Mouse (Mus musculus): ENCODE data around the gene Tchp. TPM values are rescaled to one million over a fixed set of nuclear protein-coding genes. Genes with fewer than 3 reads are reported as not detected.

The Tchp gene
- polyA plus RNA-seq, 1 experiment from 2014 or later = 9.6 TPM

GRCm38 (mm10) chr5:114674594-114674993 lies 33.0 kb upstream of the Tchp start:
- Histone ChIP-seq H3K27ac (ENCODE audit: low read length) (no peak overlapping the region), H3K4me1 (ENCODE audit: control insufficient read depth, insufficient read depth, low read length) (no peaks in the 10 kb centered on the region), H3K4me2 (ENCODE audit: low read depth, low read length) (no peak overlapping the region), H3K4me3 (ENCODE audit: low read length) (no peak overlapping the region), H3K9ac (ENCODE audit: low read length) (no peak overlapping the region), H3K27me3 (ENCODE audit: control insufficient read depth, insufficient read depth, low read length) (no peaks in the 10 kb centered on the region), H3K9me3 (replicated peaks; ENCODE audit: control insufficient read depth, low read length) (no peaks in the 10 kb centered on the region), H3K36me3 (ENCODE audit: control insufficient read depth, insufficient read depth) (peaks cover 12% of the 10 kb centered on the region; the same call in 1 of the 2 replicates)
- WGBS = 77% methylated on average over 8 of the region's 8 CpGs
- no peak for ATAC-seq (replicated peaks; ENCODE audit: extremely low read depth, insufficient read depth, low FRiP score)

- H3K9ac ChIP-seq (ENCODE audit: low read length) = 0 out of 2 replicates have a peak overlapping the region, but pooled peaks have one; percentile 3
- no peaks in the 10 kb centered on the region for H3K27me3 ChIP-seq (ENCODE audit: control insufficient read depth, insufficient read depth, low read length)
- peaks cover 12% of the 10 kb centered on the region; the same call in 1 of the 2 replicates for H3K36me3 ChIP-seq (ENCODE audit: control insufficient read depth, insufficient read depth)
- no peak for ATAC-seq (replicated peaks; ENCODE audit: extremely low read depth, insufficient read depth, low FRiP score)
- H3K4me2 ChIP-seq (ENCODE audit: low read depth, low read length) = no peak overlapping the region
- 75% methylated on average over 17 of the region's 17 CpGs for WGBS
- H3K4me1 ChIP-seq (ENCODE audit: control insufficient read depth, insufficient read depth, low read length) = peaks cover 16% of the 10 kb centered on the region
- H3K9me3 ChIP-seq (replicated peaks; ENCODE audit: control insufficient read depth, low read length) = no peaks in the 10 kb centered on the region
- peak overlapping the region; percentile 57 for H3K27ac ChIP-seq (ENCODE audit: low read length)
- no peak overlapping the region for H3K4me3 ChIP-seq (ENCODE audit: low read length)
Observed at GRCm38 (mm10) chr5:114679841-114680591, 27.5 kb upstream of the Tchp start.

- WGBS = 57% methylated on average over 19 of the region's 19 CpGs
- Histone ChIP-seq H3K36me3 (ENCODE audit: control insufficient read depth, insufficient read depth) (peaks cover 9% of the 10 kb centered on the region; the same call in 1 of the 2 replicates), H3K4me3 (ENCODE audit: low read length) (no peak overlapping the region), H3K27me3 (ENCODE audit: control insufficient read depth, insufficient read depth, low read length) (no peaks in the 10 kb centered on the region), H3K9me3 (replicated peaks; ENCODE audit: control insufficient read depth, low read length) (no peaks in the 10 kb centered on the region), H3K9ac (ENCODE audit: low read length) (0 out of 2 replicates have a peak overlapping the region, but pooled peaks have one; percentile 3), H3K4me1 (ENCODE audit: control insufficient read depth, insufficient read depth, low read length) (peaks cover 16% of the 10 kb centered on the region), H3K27ac (ENCODE audit: low read length) (peak overlapping the region; percentile 57), H3K4me2 (ENCODE audit: low read depth, low read length) (no peak overlapping the region)
- ATAC-seq (replicated peaks; ENCODE audit: extremely low read depth, insufficient read depth, low FRiP score) = no peak
Observed at GRCm38 (mm10) chr5:114680676-114681285, 26.8 kb upstream of the Tchp start.

GRCm38 (mm10) chr5:114681717-114682116 lies 25.8 kb upstream of the Tchp start:
- H3K27ac ChIP-seq (ENCODE audit: low read length) = peak overlapping the region; percentile 54

GRCm38 (mm10) chr5:114685986-114686385 lies 21.6 kb upstream of the Tchp start:
- ATAC-seq (replicated peaks; ENCODE audit: extremely low read depth, insufficient read depth, low FRiP score) = no peak
- Histone ChIP-seq H3K9ac (ENCODE audit: low read length) (no peak overlapping the region), H3K36me3 (ENCODE audit: control insufficient read depth, insufficient read depth) (no peaks in the 10 kb centered on the region), H3K9me3 (replicated peaks; ENCODE audit: control insufficient read depth, low read length) (no peaks in the 10 kb centered on the region), H3K4me2 (ENCODE audit: low read depth, low read length) (no peak overlapping the region), H3K27me3 (ENCODE audit: control insufficient read depth, insufficient read depth, low read length) (no peaks in the 10 kb centered on the region), H3K4me1 (ENCODE audit: control insufficient read depth, insufficient read depth, low read length) (peaks cover 21% of the 10 kb centered on the region), H3K27ac (ENCODE audit: low read length) (no peak overlapping the region), H3K4me3 (ENCODE audit: low read length) (no peak overlapping the region)
- 87% methylated on average over 5 of the region's 5 CpGs for WGBS

More at GRCm38 (mm10) chr5:114681717-114682116, 25.8 kb upstream of the Tchp start:
- no peak for ATAC-seq (replicated peaks; ENCODE audit: extremely low read depth, insufficient read depth, low FRiP score)
- Histone ChIP-seq H3K4me1 (ENCODE audit: control insufficient read depth, insufficient read depth, low read length) (peaks cover 16% of the 10 kb centered on the region), H3K9me3 (replicated peaks; ENCODE audit: control insufficient read depth, low read length) (no peaks in the 10 kb centered on the region), H3K9ac (ENCODE audit: low read length) (no peak overlapping the region), H3K4me3 (ENCODE audit: low read length) (no peak overlapping the region), H3K36me3 (ENCODE audit: control insufficient read depth, insufficient read depth) (peaks cover 6% of the 10 kb centered on the region; the same call in 1 of the 2 replicates), H3K27me3 (ENCODE audit: control insufficient read depth, insufficient read depth, low read length) (no peaks in the 10 kb centered on the region), H3K4me2 (ENCODE audit: low read depth, low read length) (no peak overlapping the region)
- 61% methylated on average over 8 of the region's 8 CpGs for WGBS

- Histone ChIP-seq H3K9me3 (replicated peaks; ENCODE audit: control insufficient read depth, low read length) (no peaks in the 10 kb centered on the region), H3K36me3 (ENCODE audit: control insufficient read depth, insufficient read depth) (no peaks in the 10 kb centered on the region), H3K27ac (ENCODE audit: low read length) (no peak overlapping the region), H3K4me2 (ENCODE audit: low read depth, low read length) (no peak overlapping the region), H3K9ac (ENCODE audit: low read length) (no peak overlapping the region), H3K4me1 (ENCODE audit: control insufficient read depth, insufficient read depth, low read length) (peaks cover 17% of the 10 kb centered on the region), H3K27me3 (ENCODE audit: control insufficient read depth, insufficient read depth, low read length) (no peaks in the 10 kb centered on the region), H3K4me3 (ENCODE audit: low read length) (no peak overlapping the region)
- ATAC-seq (replicated peaks; ENCODE audit: extremely low read depth, insufficient read depth, low FRiP score) = no peak
- WGBS = 56% methylated on average over 7 of the region's 7 CpGs
Observed at GRCm38 (mm10) chr5:114686726-114687210, 20.8 kb upstream of the Tchp start.

- ATAC-seq (replicated peaks; ENCODE audit: extremely low read depth, insufficient read depth, low FRiP score) = no peak
- Histone ChIP-seq H3K4me3 (ENCODE audit: low read length) (no peak overlapping the region), H3K36me3 (ENCODE audit: control insufficient read depth, insufficient read depth) (no peaks in the 10 kb centered on the region), H3K27me3 (ENCODE audit: control insufficient read depth, insufficient read depth, low read length) (no peaks in the 10 kb centered on the region), H3K4me1 (ENCODE audit: control insufficient read depth, insufficient read depth, low read length) (peaks cover 15% of the 10 kb centered on the region), H3K9ac (ENCODE audit: low read length) (no peak overlapping the region), H3K9me3 (replicated peaks; ENCODE audit: control insufficient read depth, low read length) (no peaks in the 10 kb centered on the region), H3K27ac (ENCODE audit: low read length) (no peak overlapping the region), H3K4me2 (ENCODE audit: low read depth, low read length) (no peak overlapping the region)
Observed at GRCm38 (mm10) chr5:114687901-114688300, 19.7 kb upstream of the Tchp start.

- Histone ChIP-seq H3K4me1 (ENCODE audit: control insufficient read depth, insufficient read depth, low read length) (peaks cover 15% of the 10 kb centered on the region), H3K27me3 (ENCODE audit: control insufficient read depth, insufficient read depth, low read length) (no peaks in the 10 kb centered on the region), H3K9ac (ENCODE audit: low read length) (no peak overlapping the region), H3K27ac (ENCODE audit: low read length) (no peak overlapping the region), H3K4me2 (ENCODE audit: low read depth, low read length) (no peak overlapping the region), H3K9me3 (replicated peaks; ENCODE audit: control insufficient read depth, low read length) (no peaks in the 10 kb centered on the region), H3K36me3 (ENCODE audit: control insufficient read depth, insufficient read depth) (no peaks in the 10 kb centered on the region), H3K4me3 (ENCODE audit: low read length) (no peak overlapping the region)
- WGBS = 84% methylated on average over 13 of the region's 13 CpGs
- no peak for ATAC-seq (replicated peaks; ENCODE audit: extremely low read depth, insufficient read depth, low FRiP score)
Observed at GRCm38 (mm10) chr5:114688703-114689102, 18.9 kb upstream of the Tchp start.
